Mouse (Mus musculus) liver (tissue): ENCODE measurements around the gene Gm7697.
"Not testable (repeated sequence)": the region's sequence is repeated elsewhere in the genome, so short reads cannot be mapped to it uniquely, and the experiment has no call there.

Experiments
- DNase-seq: peaks from one replicate; pipeline ENCODE4 v3.0.0-alpha.2; 2020; ENCODE audit warnings: mixed read lengths

Gene Gm7697

DNA sequence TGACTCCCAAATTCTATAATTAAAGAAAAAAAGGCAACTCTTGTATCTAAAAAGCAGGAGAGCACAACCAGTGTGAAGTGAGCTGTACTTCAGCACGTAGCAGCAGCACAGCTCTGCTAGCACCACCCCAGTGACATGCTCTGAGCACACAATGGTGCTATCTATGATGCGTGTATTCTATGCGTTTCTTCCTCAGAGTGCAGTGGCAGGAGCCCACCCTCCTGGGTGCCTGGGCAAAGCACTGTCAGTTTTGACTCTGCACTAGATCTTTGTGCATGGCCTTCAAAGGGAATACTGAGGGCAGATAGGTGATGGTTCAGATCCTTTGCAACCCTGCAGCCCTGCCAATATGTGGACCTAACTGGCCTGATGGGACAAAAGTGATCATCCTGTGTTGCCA lies at the start of gene Gm7697:
Gene Gm7697, minus strand, starts transcription at position 101 of the 400 bp plus-strand sequence.
- not testable (repeated sequence) for DNase-seq

DNA sequence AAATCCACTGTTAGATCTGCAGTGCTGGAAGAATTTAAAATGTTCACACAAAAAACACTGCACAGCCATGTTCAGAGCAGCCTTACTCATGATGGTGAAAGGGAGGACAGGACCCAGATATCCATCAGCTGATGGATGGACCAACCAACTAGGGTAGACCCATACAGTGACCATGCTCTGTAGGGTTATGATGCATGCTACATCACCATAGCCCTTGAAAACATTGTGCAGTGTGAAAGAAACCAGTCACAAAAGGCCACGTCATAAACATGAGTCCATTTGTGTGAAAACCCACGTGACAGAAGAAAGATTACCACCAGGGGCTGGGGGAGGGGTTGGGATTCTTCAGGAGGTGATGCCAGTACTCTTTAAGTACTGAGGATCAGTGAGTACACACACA lies 28.5 kb upstream of the Gm7697 start:
- not testable (repeated sequence) for DNase-seq

DNA sequence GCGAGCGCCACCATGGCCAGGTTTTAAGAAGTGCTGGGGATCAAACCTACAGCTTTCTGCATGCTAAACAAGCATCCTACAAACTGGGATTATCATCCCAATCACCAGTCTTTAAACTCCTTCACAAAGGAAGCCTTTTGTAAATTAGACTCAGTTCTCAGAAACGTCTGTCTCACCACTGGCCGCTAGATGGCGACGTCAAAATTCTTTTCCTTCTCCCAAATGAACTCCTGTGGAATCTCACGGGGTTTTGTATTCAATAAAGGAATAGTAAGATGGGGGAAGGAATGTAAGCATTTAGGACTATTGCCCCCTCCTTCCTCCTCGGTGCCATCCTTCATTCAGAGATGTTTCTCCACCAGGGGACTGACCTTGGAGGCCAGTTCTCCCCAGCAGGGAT lies 26.8 kb upstream of the Gm7697 start:
- not testable (repeated sequence) for DNase-seq

DNA sequence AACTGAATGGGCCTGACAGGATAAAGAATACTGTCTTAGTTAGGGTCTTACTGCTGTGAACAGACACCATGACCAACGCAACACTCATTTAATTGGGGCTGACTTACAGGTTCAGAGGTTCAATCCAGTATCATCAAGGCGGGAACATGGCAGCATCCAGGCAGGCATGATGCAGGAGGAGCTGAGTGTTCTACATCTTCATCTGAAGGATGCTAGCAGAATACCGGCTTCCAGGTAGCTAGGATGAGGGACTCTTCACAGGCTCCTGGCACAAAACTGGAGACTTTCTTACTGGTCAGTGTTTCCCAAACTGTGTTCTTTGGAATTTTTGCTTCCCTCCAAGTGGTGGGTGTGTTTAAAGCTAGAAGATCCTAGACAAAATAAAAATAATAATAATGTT lies 25.3 kb upstream of the Gm7697 start:
- not testable (repeated sequence) for DNase-seq

DNA sequence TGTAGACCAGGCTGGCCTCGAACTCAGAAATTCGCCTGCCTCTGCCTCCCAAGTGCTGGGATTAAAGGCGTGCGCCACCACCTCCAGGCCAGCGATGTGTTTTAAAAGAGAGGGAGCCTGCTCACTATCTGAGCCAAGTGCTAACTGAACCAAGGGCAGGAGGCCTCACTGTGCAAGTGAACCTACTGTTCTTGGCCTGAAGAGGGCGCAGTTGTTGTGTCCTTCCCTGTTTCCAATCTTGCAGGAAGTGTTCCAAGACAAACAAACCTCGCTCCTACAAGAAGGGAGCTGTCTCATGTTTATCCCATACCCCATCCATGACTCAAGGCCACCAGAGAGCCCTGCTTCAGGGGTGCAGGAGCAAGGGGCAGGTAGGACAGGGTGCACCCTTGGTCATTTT lies 24.4 kb upstream of the Gm7697 start:
- not testable (repeated sequence) for DNase-seq

DNA sequence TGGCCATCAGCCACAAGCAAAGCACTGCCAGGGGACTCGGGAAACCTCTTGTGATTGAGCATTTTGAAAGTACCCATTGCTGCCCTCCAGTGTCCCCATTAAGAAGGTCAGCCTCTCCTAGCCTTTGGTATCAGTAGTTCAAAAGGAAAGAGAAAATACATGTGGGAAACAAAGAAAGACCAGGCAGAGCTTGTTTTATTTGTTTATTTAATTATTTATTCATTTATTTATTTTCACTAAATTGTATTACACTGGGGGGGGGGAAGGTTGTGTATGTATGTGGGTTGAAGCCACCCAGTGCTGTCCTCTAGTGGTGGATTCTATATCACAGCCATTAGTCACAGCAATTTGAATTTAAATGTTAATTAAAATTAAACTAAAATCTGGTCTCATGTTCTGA lies 22.2 kb upstream of the Gm7697 start:
- DNase-seq: not testable (repeated sequence)

DNA sequence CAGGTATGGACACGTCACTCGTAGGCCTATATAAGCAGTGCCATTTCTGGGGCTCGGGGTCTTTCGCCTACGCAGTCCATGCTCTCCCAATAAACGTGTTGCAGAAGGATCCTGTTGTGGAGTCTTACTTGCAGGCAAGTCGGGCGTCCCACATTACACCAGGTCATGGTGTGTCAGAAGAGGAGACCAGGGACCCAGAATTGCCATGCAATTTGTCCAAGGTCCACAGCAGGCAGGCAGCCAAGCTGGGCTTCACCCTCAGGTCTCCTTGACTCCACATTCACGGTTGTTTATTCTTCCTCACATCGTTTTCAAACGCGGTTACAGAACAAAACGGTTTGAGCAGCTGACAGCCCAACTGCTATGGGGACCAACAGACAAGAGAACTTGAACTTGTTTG lies 21.7 kb upstream of the Gm7697 start:
- not testable (repeated sequence) for DNase-seq

GRCm38 (mm10) chr8:69543984-69544383 lies 21.2 kb upstream of the Gm7697 start:
- not testable (repeated sequence) for DNase-seq

GRCm38 (mm10) chr8:69540764-69541163 lies 18.0 kb upstream of the Gm7697 start:
- not testable (repeated sequence) for DNase-seq

DNA sequence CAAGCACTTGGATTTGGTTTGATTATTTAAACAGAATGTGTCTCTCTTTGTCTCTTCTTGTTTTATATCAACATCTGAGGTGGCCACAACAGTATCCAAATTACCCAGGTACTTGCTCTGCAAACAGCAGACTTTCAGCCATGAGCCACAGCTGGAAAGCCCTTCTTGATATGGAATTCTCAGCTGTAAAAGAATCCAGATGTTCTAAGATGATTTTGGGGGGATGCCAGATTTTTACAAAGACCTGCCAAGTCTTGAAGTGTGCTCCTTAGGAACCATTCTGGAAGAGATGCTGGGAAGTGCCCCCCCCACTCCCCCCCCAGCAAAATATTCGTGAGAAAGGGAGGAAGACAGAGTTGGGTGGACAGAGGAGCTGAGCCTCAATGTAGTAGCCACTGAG lies 17.6 kb upstream of the Gm7697 start:
- DNase-seq: not testable (repeated sequence)

GRCm38 (mm10) chr8:69474946-69475345 lies 47.8 kb downstream of the Gm7697 start:
- not testable (repeated sequence) for DNase-seq

DNA sequence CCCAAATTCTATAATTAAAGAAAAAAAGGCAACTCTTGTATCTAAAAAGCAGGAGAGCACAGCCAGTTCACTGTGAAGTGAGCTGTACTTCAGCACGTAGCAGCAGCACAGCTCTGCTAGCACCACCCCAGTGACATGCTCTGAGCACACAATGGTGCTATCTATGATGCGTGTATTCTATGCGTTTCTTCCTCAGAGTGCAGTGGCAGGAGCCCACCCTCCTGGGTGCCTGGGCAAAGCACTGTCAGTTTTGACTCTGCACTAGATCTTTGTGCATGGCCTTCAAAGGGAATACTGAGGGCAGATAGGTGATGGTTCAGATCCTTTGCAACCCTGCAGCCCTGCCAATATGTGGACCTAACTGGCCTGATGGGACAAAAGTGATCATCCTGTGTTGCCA lies 69.3 kb downstream of the Gm7697 start, which contains the start of gene Gm9495:
Gene Gm9495, minus strand, starts transcription at position 101 of the 400 bp plus-strand sequence.
- DNase-seq: not testable (repeated sequence)
